Mouse (Mus musculus) kidney, postnatal 0 days (tissue): ENCODE measurements around the gene Tekt3. TPM values are rescaled to one million over a fixed set of nuclear protein-coding genes. Genes with fewer than 3 reads are reported as not detected.

Experiments
- ATAC-seq: fragments of 200-750 bp; cut with Nextera tagmentation; replicated peaks from 2 replicates; pipeline ENCODE4 v1.8.0; 2017; ENCODE audit warnings: low read depth, moderate number of reproducible peaks, moderate TSS enrichment, moderate library complexity; ENCODE audit not compliant: low FRiP score
- DNase-seq: peaks from one replicate; pipeline ENCODE4 v3.0.0-alpha.2; 2016; ENCODE audit warnings: low spot score
- H3K27ac ChIP-seq: fragments of 300-500 bp; sonication (generic); 2 replicates; pipeline ENCODE4 v1.5.1; 2014; ENCODE audit warnings: mild to moderate bottlenecking
- H3K27me3 ChIP-seq: fragments of 300-500 bp; sonication (generic); 2 replicates; pipeline ENCODE4 v1.6.1; 2014; ENCODE audit warnings: low read length, mixed read lengths; ENCODE audit not compliant: insufficient read depth
- H3K36me3 ChIP-seq: fragments of 300-500 bp; sonication (generic); 2 replicates; pipeline ENCODE4 v1.6.1; 2014; ENCODE audit warnings: low read length, mixed read lengths; ENCODE audit not compliant: insufficient read depth
- H3K4me1 ChIP-seq: fragments of 300-500 bp; sonication (generic); replicated peaks from 2 replicates; pipeline ENCODE4 v1.6.1; 2014; ENCODE audit warnings: antibody characterized with exemption, low read length, mixed read lengths; ENCODE audit not compliant: insufficient read depth
- H3K4me2 ChIP-seq: fragments of 300-500 bp; sonication (generic); 2 replicates; pipeline ENCODE4 v1.6.1; 2014; ENCODE audit warnings: mild to moderate bottlenecking, low read length, moderate library complexity, mixed read lengths
- H3K4me3 ChIP-seq: fragments of 300-500 bp; sonication (generic); replicated peaks from 2 replicates; pipeline ENCODE4 v1.5.1; 2014; ENCODE audit warnings: low read depth, low read length
- H3K9ac ChIP-seq: fragments of 300-500 bp; sonication (generic); 2 replicates; pipeline ENCODE4 v1.6.1; 2014; ENCODE audit warnings: low read depth, low read length
- H3K9me3 ChIP-seq: fragments of 300-500 bp; sonication (generic); replicated peaks from 2 replicates; pipeline ENCODE4 v1.6.1; 2016; ENCODE audit warnings: low read length, inconsistent platforms, mixed read lengths
- CTCF ChIP-seq: IDR thresholded peaks from 2 replicates; pipeline ENCODE4 v1.5.1; 2016; ENCODE audit warnings: antibody characterized with exemption, low read depth, mild to moderate bottlenecking, moderate library complexity
- WGBS: fragments of 180-500 bp; shearing (Covaris S2); extraction: QIAGEN DNeasy Blood & Tissue Kit; methylation state at CpG from one replicate; pipeline ENCODE4 v1.1.7; 2014; 5-methylcytosine and 5-hydroxymethylcytosine counted together
- polyA plus RNA-seq: library from polyadenylated mRNA; unstranded; fragments of >200 nt; fragmentation: Nextera tagmentation; extraction: Ambion mirVana; gene quantifications from 2 replicates; pipeline ENCODE4 v1.2.1, GENCODE M21; 2015

Gene Tekt3
- polyA plus RNA-seq: not detected in 2 replicates

DNA sequence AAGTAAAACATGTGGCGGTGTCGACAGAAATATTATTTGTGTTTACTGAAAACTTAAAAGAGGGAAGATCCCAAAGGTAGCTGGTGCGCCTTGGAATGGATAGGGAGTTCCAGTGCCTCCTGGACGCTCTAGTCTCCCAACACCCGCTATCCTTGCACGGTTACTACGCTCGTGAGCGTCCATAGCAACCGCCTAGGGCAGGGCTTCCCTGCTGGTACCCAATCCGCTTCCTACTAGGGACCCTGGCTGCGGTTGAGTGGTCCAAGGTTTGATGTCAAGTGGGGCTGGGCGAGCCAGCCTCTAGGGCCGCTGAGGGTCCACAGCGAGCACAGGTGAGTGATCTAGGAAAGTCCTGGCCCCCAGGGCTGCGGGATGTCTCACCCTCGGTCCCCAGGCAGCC lies at the start of gene Tekt3:
Tekt3 (plus strand) TSS at position 209 of the 400 bp plus-strand sequence.
- no peaks in the 10 kb centered on the region for H3K27me3 ChIP-seq
- H3K27ac ChIP-seq: no peak within 1 kb of the TSS
- DNase-seq (peak; percentile 40), ATAC-seq (peak; percentile 36)
- H3K9me3 ChIP-seq: no peaks in the 10 kb centered on the region
- no peak for TF ChIP-seq CTCF
- 0 out of 2 replicates have a peak, but pooled peaks cover 4% of the 10 kb centered on the region for H3K4me1 ChIP-seq
- no peak within 1 kb of the TSS for H3K4me3 ChIP-seq
- H3K9ac ChIP-seq: no peak within 1 kb of the TSS
- WGBS: 11% methylated on average over 17 of the region's 17 CpGs
- H3K36me3 ChIP-seq: no peaks in the 10 kb centered on the region
- peak within 1 kb of the TSS; percentile 15; the same call in 1 of the 2 replicates for H3K4me2 ChIP-seq

DNA sequence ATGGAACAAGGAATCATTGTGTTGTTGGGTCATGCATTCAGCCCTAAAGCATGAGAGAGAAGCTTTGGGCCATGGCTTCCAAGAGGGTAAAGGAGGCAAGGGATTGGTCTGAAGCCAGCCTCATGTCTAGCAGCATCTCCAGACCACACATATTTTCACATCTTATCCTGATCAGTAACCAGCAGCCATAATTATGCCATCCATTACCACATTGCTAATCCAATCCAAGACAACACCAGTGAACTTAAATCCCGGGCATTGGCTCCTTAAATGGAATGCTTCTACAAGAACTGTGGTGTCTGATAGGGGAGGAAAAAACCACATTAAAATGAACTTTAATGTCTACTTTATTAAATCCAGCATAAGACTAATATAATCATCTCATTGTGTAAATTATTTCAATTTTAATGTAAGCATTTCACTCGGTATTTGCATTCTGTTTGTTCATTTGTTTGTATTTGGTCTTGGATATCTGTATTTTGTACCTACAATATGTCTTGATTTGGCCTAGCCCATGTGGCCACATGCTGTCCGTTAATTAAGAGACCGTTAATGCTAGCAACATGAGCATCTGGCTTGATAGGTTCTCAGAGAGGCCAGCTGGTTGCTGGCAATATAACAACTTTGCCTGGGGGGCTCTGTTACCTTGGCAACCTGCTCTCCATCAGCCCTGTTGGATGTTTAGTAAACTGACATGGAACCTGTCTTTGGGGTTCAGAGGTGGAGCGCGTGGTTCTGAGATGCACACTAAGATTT lies 43.9 kb upstream of the Tekt3 start:
- no peak for DNase-seq
- ATAC-seq: no peak
- no peak for TF ChIP-seq CTCF

DNA sequence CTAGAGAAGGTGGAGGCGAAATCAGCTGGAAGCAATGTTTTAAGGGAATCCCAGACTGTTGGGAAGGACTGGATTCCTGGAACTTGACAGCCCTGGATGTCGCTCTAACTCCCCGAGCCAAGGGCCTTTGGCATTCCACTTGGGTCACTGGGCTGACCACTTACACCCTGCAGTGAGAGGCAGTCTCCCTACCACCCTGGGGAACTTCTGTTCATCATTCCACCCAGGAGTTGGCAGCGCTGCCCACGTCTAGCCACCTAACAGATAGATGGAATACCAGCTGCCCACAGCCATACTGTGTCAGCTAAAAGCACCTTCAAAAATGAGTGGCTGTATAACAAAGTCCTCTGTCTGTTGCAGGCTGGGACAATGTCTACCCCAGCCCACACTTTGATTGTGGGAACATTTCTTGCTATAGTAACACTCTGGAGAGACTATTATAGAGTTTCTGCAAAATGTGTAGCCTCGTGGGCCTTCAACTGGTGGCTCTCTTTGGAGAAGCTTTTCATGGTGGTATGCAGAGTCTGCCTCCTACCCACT lies 43.3 kb upstream of the Tekt3 start:
- ATAC-seq (no peak), DNase-seq (no peak)
- no peak overlapping the region for H3K9ac ChIP-seq
- TF ChIP-seq CTCF: no peak
- H3K4me3 ChIP-seq: no peak overlapping the region
- H3K9me3 ChIP-seq: no peaks in the 10 kb centered on the region
- no peak overlapping the region for H3K27ac ChIP-seq
- H3K36me3 ChIP-seq: no peaks in the 10 kb centered on the region
- H3K27me3 ChIP-seq: no peaks in the 10 kb centered on the region
- peaks cover 2% of the 10 kb centered on the region; the same call in 1 of the 2 replicates for H3K4me1 ChIP-seq
- WGBS: 89% methylated on average over 6 of the region's 6 CpGs
- no peak overlapping the region for H3K4me2 ChIP-seq

More for the DNA sequence above, 43.9 kb upstream of the Tekt3 start:
- Histone ChIP-seq H3K9ac (no peak overlapping the region), H3K9me3 (no peaks in the 10 kb centered on the region), H3K4me1 (peaks cover 2% of the 10 kb centered on the region; the same call in 1 of the 2 replicates), H3K27ac (no peak overlapping the region), H3K4me3 (no peak overlapping the region), H3K36me3 (no peaks in the 10 kb centered on the region), H3K4me2 (no peak overlapping the region), H3K27me3 (no peaks in the 10 kb centered on the region)
- 91% methylated on average over 6 of the region's 6 CpGs for WGBS

DNA sequence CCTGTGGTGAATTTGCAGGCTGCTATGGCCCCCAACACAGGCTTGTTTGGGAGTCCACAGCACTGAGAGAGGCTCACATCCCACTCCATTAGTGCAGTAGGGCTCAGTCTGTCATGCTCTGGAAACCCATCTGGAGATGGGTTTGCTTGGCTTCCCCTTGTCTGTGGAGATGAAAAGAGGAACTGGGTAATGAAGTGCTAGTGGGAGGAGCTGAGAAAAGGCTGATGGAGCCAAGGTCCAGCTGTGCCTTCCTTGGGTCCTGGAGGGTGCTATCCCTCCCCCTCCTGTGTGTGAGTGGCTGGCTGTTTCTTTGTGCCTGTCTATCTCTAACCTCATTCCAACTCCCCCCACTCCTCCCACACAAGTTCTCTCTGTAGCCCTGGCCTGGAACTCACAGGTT lies 40.8 kb upstream of the Tekt3 start:
- Histone ChIP-seq H3K4me1 (peaks cover 6% of the 10 kb centered on the region; the same call in 1 of the 2 replicates), H3K27ac (no peak overlapping the region), H3K4me3 (no peak overlapping the region), H3K36me3 (no peaks in the 10 kb centered on the region), H3K9ac (no peak overlapping the region), H3K27me3 (no peaks in the 10 kb centered on the region), H3K4me2 (no peak overlapping the region), H3K9me3 (no peaks in the 10 kb centered on the region)
- TF ChIP-seq CTCF: no peak
- ATAC-seq (no peak), DNase-seq (peak; percentile 40)

DNA sequence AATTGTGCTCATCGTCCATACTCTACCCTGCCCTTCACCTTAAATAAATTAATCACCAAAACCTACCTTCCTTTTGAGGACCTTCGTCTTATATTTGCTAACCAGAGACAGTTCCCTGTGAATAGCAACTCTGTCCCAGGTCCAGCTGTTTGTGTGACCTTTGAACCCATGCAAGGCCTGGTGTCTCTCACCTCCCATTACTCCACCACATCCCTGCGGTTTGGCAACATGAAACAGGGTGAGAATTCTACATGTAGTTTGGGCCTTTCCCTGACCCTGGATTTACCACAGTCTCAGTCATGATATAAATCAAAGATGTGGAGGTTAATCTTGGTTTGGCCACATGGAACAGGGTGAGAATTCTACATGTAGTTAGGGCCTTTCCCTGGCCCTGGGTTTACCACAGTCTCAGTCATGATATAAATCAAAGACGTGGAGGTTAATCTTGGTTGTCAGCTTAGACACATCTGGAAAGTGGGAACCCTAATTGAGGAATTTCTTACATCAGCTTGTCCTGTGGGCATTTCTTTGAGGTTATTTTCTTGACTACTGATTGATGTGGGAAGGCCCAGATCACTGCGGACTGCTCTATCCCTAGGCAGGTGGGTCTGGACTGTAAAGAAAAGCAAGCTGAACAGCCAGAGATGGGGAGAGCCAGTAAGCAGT lies 40.2 kb upstream of the Tekt3 start:
- Histone ChIP-seq H3K27ac (no peak overlapping the region), H3K4me1 (peaks cover 6% of the 10 kb centered on the region; the same call in 1 of the 2 replicates), H3K9ac (no peak overlapping the region), H3K4me3 (no peak overlapping the region), H3K9me3 (no peaks in the 10 kb centered on the region), H3K4me2 (no peak overlapping the region), H3K27me3 (no peaks in the 10 kb centered on the region), H3K36me3 (no peaks in the 10 kb centered on the region)
- 45% methylated on average over 5 of the region's 5 CpGs for WGBS
- DNase-seq (no peak), ATAC-seq (no peak)
- TF ChIP-seq CTCF: no peak

DNA sequence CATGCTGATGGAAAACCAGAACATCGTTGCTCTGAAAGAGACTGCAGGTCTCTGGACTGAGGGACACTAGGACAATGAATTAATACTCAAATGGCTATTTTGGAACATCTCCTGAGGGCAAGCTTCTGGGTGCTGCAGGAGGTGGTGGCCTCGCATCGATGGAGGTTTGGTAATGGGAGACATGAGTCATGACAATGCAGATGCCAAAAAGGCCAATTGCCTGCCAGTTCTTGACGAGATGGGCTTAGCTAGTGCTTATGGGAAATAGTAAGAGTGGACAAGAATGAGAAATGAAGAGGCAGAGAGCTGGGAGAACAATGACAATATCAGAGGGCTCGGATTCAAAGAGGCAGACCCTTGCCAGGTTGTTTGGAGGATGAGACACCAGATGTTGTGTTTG lies 38.0 kb upstream of the Tekt3 start:
- Histone ChIP-seq H3K9me3 (no peaks in the 10 kb centered on the region), H3K4me1 (peaks cover 6% of the 10 kb centered on the region; the same call in 1 of the 2 replicates), H3K36me3 (no peaks in the 10 kb centered on the region), H3K27me3 (no peaks in the 10 kb centered on the region), H3K27ac (no peak overlapping the region), H3K9ac (no peak overlapping the region), H3K4me2 (no peak overlapping the region), H3K4me3 (no peak overlapping the region)
- no peak for TF ChIP-seq CTCF
- no peak for ATAC-seq
- WGBS: 77% methylated on average over 5 of the region's 5 CpGs
- no peak for DNase-seq
